Mouse (Mus musculus) G1E (cell line): ENCODE measurements at regions not wholly inside any gene's neighbourhood (a gene's known extent, or its start where the extent isn't known, plus 50 kb on each side); places are given as distances from the start of the nearest gene placed in this dataset.
"Not testable (repeated sequence)": the region's sequence is repeated elsewhere in the genome, so short reads cannot be mapped to it uniquely, and the experiment has no call there.

ENCODE experiments used
- CTCF ChIP-seq: IDR thresholded peaks from 2 replicates; pipeline ENCODE4 v1.5.1; 2012; ENCODE audit warnings: low read depth, low read length, inconsistent platforms, mixed read lengths
- GATA1 ChIP-seq: IDR thresholded peaks from 2 replicates; pipeline ENCODE4 v1.6.1; 2012; ENCODE audit warnings: borderline replicate concordance, low read length, inconsistent platforms, mixed read lengths

GRCm38 (mm10) chr14:53460790-53461189 is 793.1 kb downstream of the Dad1 start:
- TF ChIP-seq CTCF, GATA1: not testable (repeated sequence)
